Mouse (Mus musculus): ENCODE data around the gene Cd79a. TPM values are rescaled to one million over a fixed set of nuclear protein-coding genes. Genes with fewer than 3 reads are reported as not detected.
"Not testable (repeated sequence)": the region's sequence is repeated elsewhere in the genome, so short reads cannot be mapped to it uniquely, and the experiment has no call there.

Gene Cd79a
- polyA plus RNA-seq, 1 experiment from 2014 or later, result 0.13 TPM

DNA sequence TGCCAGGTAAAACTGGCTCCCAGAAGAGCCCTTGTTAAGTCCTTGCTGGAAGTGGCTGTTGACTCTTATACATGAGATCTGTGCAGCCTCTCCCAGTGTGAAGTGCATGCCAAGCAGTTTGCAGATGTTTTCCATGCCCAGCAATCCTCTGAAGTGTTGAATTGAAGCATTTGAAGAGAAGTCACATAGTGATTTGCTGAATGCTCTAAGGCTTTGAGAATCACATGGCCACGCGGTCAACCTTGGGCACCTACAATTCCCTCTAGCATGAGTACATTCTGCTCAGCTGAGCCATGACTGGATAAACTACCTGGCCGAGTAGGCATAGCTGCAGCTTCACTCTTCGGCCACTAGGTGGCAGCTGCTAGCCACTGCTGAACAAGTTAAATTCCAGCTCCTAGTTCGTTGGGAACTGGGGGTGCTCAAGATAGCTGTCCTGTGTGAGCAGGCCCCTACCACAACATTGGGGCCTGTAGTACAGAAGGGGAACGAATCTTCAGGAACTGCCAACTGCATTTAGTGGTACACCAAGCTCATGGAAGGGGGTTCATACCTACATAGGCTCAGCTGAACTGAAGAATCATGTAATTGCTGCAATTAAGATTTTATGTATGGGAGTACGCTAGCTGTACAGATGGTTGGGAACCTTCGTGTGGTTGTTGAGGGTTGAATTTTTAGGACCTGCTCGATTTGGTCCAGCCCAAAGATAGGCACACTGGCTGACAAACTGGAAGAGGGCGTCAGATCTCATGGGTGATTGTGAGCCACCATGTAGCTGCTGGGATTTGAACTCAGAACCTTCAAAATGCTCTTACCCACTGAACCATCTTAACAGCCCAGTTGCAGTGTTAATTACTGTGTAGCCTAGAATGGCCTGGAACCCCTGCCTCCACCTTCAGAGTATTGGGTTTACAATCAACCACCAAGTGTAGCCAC lies 6.6 kb upstream of the Cd79a start:
- Histone ChIP-seq H3K4me1 (replicated peaks) (peaks cover 25% of the 10 kb centered on the region), H3K9me3 (no peaks in the 10 kb centered on the region), H3K4me3 (no peak overlapping the region), H3K36me3 (peaks cover 69% of the 10 kb centered on the region), H3K27me3 (ENCODE audit: insufficient read depth, poor library complexity, severe bottlenecking) (no peaks in the 10 kb centered on the region), H3K27ac (no peak overlapping the region)
- WGBS, result 33% methylated on average over 10 of the region's 10 CpGs
- DNase-seq (ENCODE audit: low spot score), result peak; percentile 77

DNA sequence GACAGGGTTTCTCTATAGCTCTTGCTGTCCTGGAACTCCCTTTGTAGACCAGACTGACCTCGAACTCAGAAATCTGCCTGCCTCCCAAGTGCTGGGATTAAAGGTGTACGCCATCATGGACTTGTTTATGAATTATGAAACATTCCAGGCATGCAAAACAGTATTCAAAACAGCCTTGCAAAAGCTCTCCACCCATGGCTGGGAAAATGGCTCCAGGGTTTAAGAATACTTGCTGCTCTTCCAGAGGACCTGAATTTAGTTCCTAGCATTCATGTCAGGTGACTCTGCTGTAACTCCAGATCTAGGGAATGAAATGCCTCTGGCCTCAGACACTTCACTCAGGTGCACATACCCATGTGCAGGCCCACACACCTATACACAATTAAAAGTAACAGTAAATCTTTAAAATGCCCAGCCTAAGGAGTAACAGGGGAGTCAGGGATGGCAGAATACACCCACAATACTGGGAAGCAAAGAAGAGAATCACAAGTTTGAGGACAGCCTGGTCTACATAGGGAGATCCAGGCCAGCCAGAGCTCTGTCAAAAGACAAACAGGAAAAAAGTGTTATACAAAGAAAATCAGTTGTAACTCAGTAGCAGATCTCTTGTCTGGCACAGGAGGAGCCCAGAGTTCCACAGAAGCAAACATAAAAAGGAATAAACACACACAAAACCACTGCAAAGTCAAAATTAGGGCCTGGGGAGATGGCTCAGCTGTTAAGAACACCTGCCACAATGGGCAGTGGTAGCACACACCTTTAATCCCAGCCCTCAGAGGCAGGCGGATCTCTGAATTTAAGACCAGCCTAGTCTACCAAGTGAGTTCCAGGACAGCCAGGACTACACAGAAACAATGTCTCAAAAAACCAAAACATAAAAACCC lies 5.7 kb upstream of the Cd79a start:
- WGBS, result 69% methylated on average over 3 of the region's 3 CpGs
- H3K27ac ChIP-seq, result no peak overlapping the region
- peaks cover 59% of the 10 kb centered on the region for H3K36me3 ChIP-seq
- H3K9me3 ChIP-seq, result no peaks in the 10 kb centered on the region
- DNase-seq (ENCODE audit: low spot score), result no peak
- H3K27me3 ChIP-seq (ENCODE audit: insufficient read depth, poor library complexity, severe bottlenecking), result no peaks in the 10 kb centered on the region
- no peak overlapping the region for H3K4me3 ChIP-seq
- H3K4me1 ChIP-seq (replicated peaks), result peaks cover 16% of the 10 kb centered on the region

DNA sequence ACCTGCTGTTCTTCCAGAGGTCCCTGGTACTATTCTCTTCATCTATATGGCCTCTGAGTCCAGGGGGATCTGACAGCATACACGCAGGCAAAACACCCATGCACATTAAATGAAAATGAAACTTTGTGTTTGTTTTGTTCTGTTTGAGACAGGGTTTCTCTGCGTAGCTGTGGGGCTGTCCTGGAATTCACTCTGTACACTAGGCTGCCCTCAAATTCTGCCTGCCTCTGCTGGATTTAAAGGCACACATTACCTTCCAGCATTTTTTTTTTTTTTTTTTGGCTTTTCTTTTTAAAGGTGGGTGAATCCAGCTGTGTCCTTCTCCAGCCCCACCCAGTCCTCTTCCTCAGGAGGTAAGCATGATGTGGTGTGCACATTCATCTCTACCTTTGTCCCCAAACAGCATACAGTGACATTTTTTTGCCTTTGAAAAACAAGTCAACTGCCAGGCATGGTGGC lies 5.0 kb upstream of the Cd79a start:
- WGBS, result 81% methylated on average over 2 of the region's 2 CpGs
- Histone ChIP-seq H3K36me3 (peaks cover 53% of the 10 kb centered on the region), H3K27me3 (ENCODE audit: insufficient read depth, poor library complexity, severe bottlenecking) (no peaks in the 10 kb centered on the region), H3K4me3 (no peak overlapping the region), H3K4me1 (replicated peaks) (peaks cover 9% of the 10 kb centered on the region), H3K27ac (no peak overlapping the region), H3K9me3 (no peaks in the 10 kb centered on the region)
- no peak for DNase-seq (ENCODE audit: low spot score)

GRCm38 (mm10) chr7:24895749-24896148 lies 1.4 kb upstream of the Cd79a start:
- peaks cover 17% of the 10 kb centered on the region for H3K36me3 ChIP-seq
- not testable (repeated sequence) for H3K4me3 ChIP-seq; H3K27me3 ChIP-seq (ENCODE audit: insufficient read depth, poor library complexity, severe bottlenecking); H3K27ac ChIP-seq; H3K9me3 ChIP-seq; H3K4me1 ChIP-seq (replicated peaks); DNase-seq (ENCODE audit: low spot score)
- WGBS, result 90% methylated on average over 2 of the region's 2 CpGs

DNA sequence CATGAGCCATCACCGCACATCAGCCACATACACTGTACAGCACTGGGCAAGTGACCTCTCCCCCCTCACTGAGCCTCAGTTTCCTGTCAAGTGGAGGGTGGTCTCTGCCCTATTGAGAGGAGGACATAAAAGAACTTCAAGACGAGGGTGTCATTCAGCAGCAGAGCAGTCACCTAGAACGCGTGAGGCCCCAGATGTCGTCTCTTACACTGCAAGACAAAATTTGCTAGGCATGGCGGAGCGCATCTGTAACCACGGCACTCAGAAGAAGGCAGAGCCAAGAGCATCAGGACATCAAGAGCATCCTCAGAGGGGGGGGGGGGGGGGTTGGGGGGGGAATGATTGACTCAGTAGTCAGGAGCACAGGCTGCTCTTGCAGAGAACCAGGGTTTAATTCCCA lies 912 bp upstream of the Cd79a start:
- Histone ChIP-seq H3K36me3 (peaks cover 12% of the 10 kb centered on the region), H3K4me3 (no peak overlapping the region), H3K27me3 (ENCODE audit: insufficient read depth, poor library complexity, severe bottlenecking) (no peaks in the 10 kb centered on the region), H3K4me1 (replicated peaks) (0 out of 2 replicates have a peak, but pooled peaks cover 2% of the 10 kb centered on the region), H3K27ac (no peak overlapping the region), H3K9me3 (no peaks in the 10 kb centered on the region)
- WGBS, result 77% methylated on average over 8 of the region's 8 CpGs
- DNase-seq (ENCODE audit: low spot score), result no peak

GRCm38 (mm10) chr7:24897959-24898358 lies 778 bp downstream of the Cd79a start:
- H3K9me3 ChIP-seq, result no peaks in the 10 kb centered on the region
- H3K4me3 ChIP-seq, result no peak overlapping the region
- peaks cover 14% of the 10 kb centered on the region for H3K4me1 ChIP-seq (replicated peaks)
- DNase-seq (ENCODE audit: low spot score), result no peak
- H3K27ac ChIP-seq, result no peak overlapping the region
- H3K36me3 ChIP-seq, result peaks cover 4% of the 10 kb centered on the region; the same call in 1 of the 2 replicates
- H3K27me3 ChIP-seq (ENCODE audit: insufficient read depth, poor library complexity, severe bottlenecking), result no peaks in the 10 kb centered on the region
- 70% methylated on average over 5 of the region's 5 CpGs for WGBS

- peaks cover 43% of the 10 kb centered on the region for H3K4me1 ChIP-seq (replicated peaks)
- no peak overlapping the region for H3K4me3 ChIP-seq
- WGBS, result 87% methylated on average over 6 of the region's 6 CpGs
- H3K27me3 ChIP-seq (ENCODE audit: insufficient read depth, poor library complexity, severe bottlenecking), result no peaks in the 10 kb centered on the region
- H3K27ac ChIP-seq, result no peak overlapping the region
- H3K36me3 ChIP-seq, result no peaks in the 10 kb centered on the region
- DNase-seq (ENCODE audit: low spot score), result no peak
- no peaks in the 10 kb centered on the region for H3K9me3 ChIP-seq
These were observed 3.9 kb downstream of the Cd79a start for GRCm38 (mm10) chr7:24901114-24901513.

GRCm38 (mm10) chr7:24901842-24902241 lies 4.7 kb downstream of the Cd79a start:
- Histone ChIP-seq H3K36me3 (no peaks in the 10 kb centered on the region), H3K4me1 (replicated peaks) (peaks cover 50% of the 10 kb centered on the region), H3K27ac (peak overlapping the region; percentile 40; the same call in 1 of the 2 replicates), H3K9me3 (no peaks in the 10 kb centered on the region), H3K27me3 (ENCODE audit: insufficient read depth, poor library complexity, severe bottlenecking) (no peaks in the 10 kb centered on the region), H3K4me3 (peak overlapping the region; percentile 76; the same call in 1 of the 2 replicates)
- WGBS, result 83% methylated on average over 1 of the region's 1 CpGs
- DNase-seq (ENCODE audit: low spot score), result no peak

GRCm38 (mm10) chr7:24902264-24902629 lies 5.1 kb downstream of the Cd79a start:
- H3K9me3 ChIP-seq, result no peaks in the 10 kb centered on the region
- H3K4me3 ChIP-seq, result peak overlapping the region; percentile 76
- H3K36me3 ChIP-seq, result no peaks in the 10 kb centered on the region
- peak overlapping the region; percentile 91 for H3K27ac ChIP-seq
- no peaks in the 10 kb centered on the region for H3K27me3 ChIP-seq (ENCODE audit: insufficient read depth, poor library complexity, severe bottlenecking)
- WGBS, result 58% methylated on average over 2 of the region's 2 CpGs
- peaks cover 54% of the 10 kb centered on the region for H3K4me1 ChIP-seq (replicated peaks)
- DNase-seq (ENCODE audit: low spot score), result no peak

- H3K4me1 ChIP-seq (replicated peaks), result peaks cover 60% of the 10 kb centered on the region
- WGBS, result 5% methylated on average over 68 of the region's 68 CpGs
These were observed 5.7 kb downstream of the Cd79a start, which contains the start of gene Arhgef1 for GRCm38 (mm10) chr7:24902630-24903443. Gene Arhgef1 (plus strand): TSS chr7:24902912.

DNA sequence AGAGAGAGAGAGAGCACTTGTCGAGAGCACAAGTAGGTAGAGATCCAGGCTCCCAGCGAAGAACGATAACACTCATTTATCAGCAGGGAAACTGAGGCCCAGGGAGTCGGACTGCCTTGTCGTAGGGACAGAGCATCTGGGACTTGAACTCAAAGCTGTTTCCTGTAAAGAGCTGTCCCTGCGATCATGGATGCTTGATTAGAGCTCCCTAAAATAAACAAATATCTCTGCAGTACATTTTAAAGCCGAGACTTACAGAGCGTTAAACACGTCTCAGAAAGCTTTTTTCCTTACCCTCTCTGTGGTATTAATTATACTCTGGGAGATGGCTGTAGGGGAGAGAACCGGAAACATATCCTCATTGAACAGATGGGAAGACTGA lies 6.3 kb downstream of the Cd79a start:
- no peaks in the 10 kb centered on the region for H3K27me3 ChIP-seq (ENCODE audit: insufficient read depth, poor library complexity, severe bottlenecking)
- H3K27ac ChIP-seq, result peak overlapping the region; percentile 91
- no peaks in the 10 kb centered on the region for H3K9me3 ChIP-seq
- no peak for DNase-seq (ENCODE audit: low spot score)
- H3K4me3 ChIP-seq, result peak overlapping the region; percentile 76
- peaks cover 59% of the 10 kb centered on the region for H3K4me1 ChIP-seq (replicated peaks)
- 45% methylated on average over 10 of the region's 10 CpGs for WGBS
- peaks cover 10% of the 10 kb centered on the region for H3K36me3 ChIP-seq

More at GRCm38 (mm10) chr7:24902630-24903443, 5.7 kb downstream of the Cd79a start, which contains the start of gene Arhgef1:
- Histone ChIP-seq H3K27ac (peak within 1 kb of the TSS; percentile 91), H3K27me3 (ENCODE audit: insufficient read depth, poor library complexity, severe bottlenecking) (no peaks in the 10 kb centered on the region), H3K36me3 (peaks cover 4% of the 10 kb centered on the region; the same call in 1 of the 2 replicates), H3K9me3 (no peaks in the 10 kb centered on the region), H3K4me3 (peak within 1 kb of the TSS; percentile 76)
- DNase-seq (ENCODE audit: low spot score), result peak; percentile 57

GRCm38 (mm10) chr7:24904070-24904483 lies 6.9 kb downstream of the Cd79a start:
- H3K27me3 ChIP-seq (ENCODE audit: insufficient read depth, poor library complexity, severe bottlenecking), result no peaks in the 10 kb centered on the region
- H3K4me1 ChIP-seq (replicated peaks), result peaks cover 59% of the 10 kb centered on the region
- no peaks in the 10 kb centered on the region for H3K9me3 ChIP-seq
- H3K27ac ChIP-seq, result peak overlapping the region; percentile 85
- peak; percentile 97 for DNase-seq (ENCODE audit: low spot score)
- WGBS, result under 1% methylated on average over 30 of the region's 30 CpGs
- H3K4me3 ChIP-seq, result peak overlapping the region; percentile 76
- H3K36me3 ChIP-seq, result peaks cover 17% of the 10 kb centered on the region
